Mouse (Mus musculus) kidney, postnatal 0 days (tissue): Measurements from ENCODE around the gene Mymx. TPM values are rescaled to one million over a fixed set of nuclear protein-coding genes. Genes with fewer than 3 reads are reported as not detected.
A peak's percentile ranks its signal among the peaks of the same experiment; 100 is the strongest.

ENCODE experiments used
- ATAC-seq: fragments of 200-750 bp; cut with Nextera tagmentation; replicated peaks from 2 replicates; pipeline ENCODE4 v1.8.0; 2017; ENCODE audit warnings: low read depth, moderate number of reproducible peaks, moderate TSS enrichment, moderate library complexity; ENCODE audit not compliant: low FRiP score
- DNase-seq: peaks from one replicate; pipeline ENCODE4 v3.0.0-alpha.2; 2016; ENCODE audit warnings: low spot score
- H3K27ac ChIP-seq: fragments of 300-500 bp; sonication (generic); 2 replicates; pipeline ENCODE4 v1.5.1; 2014; ENCODE audit warnings: mild to moderate bottlenecking
- H3K27me3 ChIP-seq: fragments of 300-500 bp; sonication (generic); 2 replicates; pipeline ENCODE4 v1.6.1; 2014; ENCODE audit warnings: low read length, mixed read lengths; ENCODE audit not compliant: insufficient read depth
- H3K36me3 ChIP-seq: fragments of 300-500 bp; sonication (generic); 2 replicates; pipeline ENCODE4 v1.6.1; 2014; ENCODE audit warnings: low read length, mixed read lengths; ENCODE audit not compliant: insufficient read depth
- H3K4me1 ChIP-seq: fragments of 300-500 bp; sonication (generic); replicated peaks from 2 replicates; pipeline ENCODE4 v1.6.1; 2014; ENCODE audit warnings: antibody characterized with exemption, low read length, mixed read lengths; ENCODE audit not compliant: insufficient read depth
- H3K4me2 ChIP-seq: fragments of 300-500 bp; sonication (generic); 2 replicates; pipeline ENCODE4 v1.6.1; 2014; ENCODE audit warnings: mild to moderate bottlenecking, low read length, moderate library complexity, mixed read lengths
- H3K4me3 ChIP-seq: fragments of 300-500 bp; sonication (generic); replicated peaks from 2 replicates; pipeline ENCODE4 v1.5.1; 2014; ENCODE audit warnings: low read depth, low read length
- H3K9ac ChIP-seq: fragments of 300-500 bp; sonication (generic); 2 replicates; pipeline ENCODE4 v1.6.1; 2014; ENCODE audit warnings: low read depth, low read length
- H3K9me3 ChIP-seq: fragments of 300-500 bp; sonication (generic); replicated peaks from 2 replicates; pipeline ENCODE4 v1.6.1; 2016; ENCODE audit warnings: low read length, inconsistent platforms, mixed read lengths
- CTCF ChIP-seq: IDR thresholded peaks from 2 replicates; pipeline ENCODE4 v1.5.1; 2016; ENCODE audit warnings: antibody characterized with exemption, low read depth, mild to moderate bottlenecking, moderate library complexity
- WGBS: fragments of 180-500 bp; shearing (Covaris S2); extraction: QIAGEN DNeasy Blood & Tissue Kit; methylation state at CpG from one replicate; pipeline ENCODE4 v1.1.7; 2014; 5-methylcytosine and 5-hydroxymethylcytosine counted together
- polyA plus RNA-seq: library from polyadenylated mRNA; unstranded; fragments of >200 nt; fragmentation: Nextera tagmentation; extraction: Ambion mirVana; gene quantifications from 2 replicates; pipeline ENCODE4 v1.2.1, GENCODE M21; 2015

Gene Mymx
- 16.7 and 18.4 TPM in 2 replicates for polyA plus RNA-seq

DNA sequence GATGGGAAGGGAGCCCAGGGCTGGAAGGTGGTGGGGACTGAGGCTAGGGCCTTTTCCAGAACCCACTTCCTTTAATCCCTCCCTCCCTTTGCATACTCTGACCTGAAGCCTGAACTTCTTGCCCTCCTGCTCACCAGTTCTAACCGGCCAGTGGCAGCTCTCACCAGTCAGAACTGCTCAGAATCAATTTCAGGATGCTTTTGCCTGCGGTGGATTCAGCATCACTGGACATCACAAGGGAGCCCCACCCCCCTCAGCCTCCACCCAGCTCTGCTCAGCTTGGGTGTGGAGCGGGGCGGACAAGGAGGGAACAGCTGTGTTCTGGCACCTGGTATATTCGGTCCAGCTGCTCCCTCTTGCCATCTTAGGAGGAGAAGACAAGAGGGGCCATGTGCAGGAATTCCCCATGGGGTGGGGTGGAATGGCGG lies at the start of gene Mymx:
Gene Mymx, minus strand, starts transcription at position 226 of the 428 bp plus-strand sequence.
- ATAC-seq, result peak; percentile 67
- H3K36me3 ChIP-seq, result no peaks in the 10 kb centered on the region

DNA sequence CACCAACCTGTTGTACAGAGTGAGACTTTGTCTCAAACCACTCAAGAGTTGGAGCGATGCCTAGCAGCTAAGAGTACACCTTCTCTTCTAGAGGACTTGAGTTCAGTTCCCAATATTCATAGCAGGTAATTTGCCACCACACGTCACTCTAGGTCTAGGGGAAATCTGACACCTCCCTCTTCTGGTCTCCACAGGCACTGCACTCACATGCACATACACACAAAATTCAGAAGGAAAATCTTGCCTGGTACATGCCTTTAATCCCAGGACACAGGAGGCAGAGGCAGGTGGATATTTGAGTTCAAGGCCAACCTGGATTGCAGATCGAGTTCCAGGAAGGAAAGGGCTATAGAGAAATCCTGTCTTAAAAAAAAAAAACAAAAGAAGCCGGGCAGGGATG lies 42.3 kb upstream of the Mymx start:
- Histone ChIP-seq H3K4me1 (no peaks in the 10 kb centered on the region), H3K27ac (no peak overlapping the region), H3K9me3 (no peaks in the 10 kb centered on the region), H3K36me3 (no peaks in the 10 kb centered on the region), H3K27me3 (no peaks in the 10 kb centered on the region), H3K9ac (no peak overlapping the region), H3K4me2 (no peak overlapping the region), H3K4me3 (no peak overlapping the region)
- DNase-seq, result no peak
- 86% methylated on average over 4 of the region's 4 CpGs for WGBS
- peak; percentile 29; the same call in 1 of the 2 replicates for TF ChIP-seq CTCF
- no peak for ATAC-seq

More for the DNA sequence above, at the start of gene Mymx:
- WGBS, result 47% methylated on average over 6 of the region's 6 CpGs
- DNase-seq, result no peak
- H3K9ac ChIP-seq, result no peak within 1 kb of the TSS; the same call in 1 of the 2 replicates
- TF ChIP-seq CTCF, result no peak
- peak within 1 kb of the TSS; percentile 67; the same call in 1 of the 2 replicates for H3K27ac ChIP-seq
- no peak within 1 kb of the TSS for H3K4me2 ChIP-seq
- H3K4me3 ChIP-seq, result no peak within 1 kb of the TSS
- no peaks in the 10 kb centered on the region for H3K27me3 ChIP-seq
- H3K4me1 ChIP-seq, result peaks cover 4% of the 10 kb centered on the region; the same call in 1 of the 2 replicates
- no peaks in the 10 kb centered on the region for H3K9me3 ChIP-seq

GRCm38 (mm10) chr17:45642701-45643100 lies 40.8 kb upstream of the Mymx start:
- H3K27me3 ChIP-seq, result no peaks in the 10 kb centered on the region
- no peak overlapping the region for H3K9ac ChIP-seq
- H3K9me3 ChIP-seq, result no peaks in the 10 kb centered on the region
- H3K4me3 ChIP-seq, result no peak overlapping the region
- TF ChIP-seq CTCF, result peak; percentile 95
- ATAC-seq (no peak), DNase-seq (peak; percentile 79)
- H3K4me1 ChIP-seq, result no peaks in the 10 kb centered on the region
- WGBS, result 23% methylated on average over 12 of the region's 12 CpGs
- no peak overlapping the region for H3K27ac ChIP-seq
- no peak overlapping the region for H3K4me2 ChIP-seq
- no peaks in the 10 kb centered on the region for H3K36me3 ChIP-seq

DNA sequence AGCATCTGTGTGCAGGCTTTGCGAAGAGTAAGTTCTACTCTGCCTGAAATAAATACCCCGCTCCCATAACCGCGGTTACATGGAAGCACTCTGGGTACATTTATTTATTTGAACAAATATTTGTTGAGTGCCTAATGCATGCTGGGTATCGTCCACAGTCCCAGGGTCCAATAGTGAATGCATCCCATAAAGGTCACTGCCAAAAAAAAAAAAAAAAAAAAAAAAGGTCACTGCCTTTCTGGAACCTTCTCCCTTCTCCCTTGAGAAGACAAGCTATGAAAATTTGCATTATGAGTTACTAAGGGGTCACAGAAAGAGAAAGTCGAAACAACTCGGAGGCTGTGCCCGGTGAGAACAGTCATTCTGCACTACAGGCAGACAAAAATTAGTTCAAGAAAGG lies 40.1 kb upstream of the Mymx start:
- Histone ChIP-seq H3K4me3 (no peak overlapping the region), H3K27ac (no peak overlapping the region), H3K9ac (no peak overlapping the region), H3K27me3 (no peaks in the 10 kb centered on the region), H3K4me2 (no peak overlapping the region), H3K36me3 (no peaks in the 10 kb centered on the region), H3K4me1 (no peaks in the 10 kb centered on the region), H3K9me3 (no peaks in the 10 kb centered on the region)
- 90% methylated on average over 8 of the region's 8 CpGs for WGBS
- no peak for TF ChIP-seq CTCF
- ATAC-seq, result no peak
- no peak for DNase-seq

- WGBS, result 76% methylated on average over 16 of the region's 16 CpGs
- no peak for DNase-seq
- TF ChIP-seq CTCF, result no peak
- H3K4me1 ChIP-seq, result no peaks in the 10 kb centered on the region
- no peaks in the 10 kb centered on the region for H3K9me3 ChIP-seq
- H3K9ac ChIP-seq, result no peak overlapping the region
- no peaks in the 10 kb centered on the region for H3K27me3 ChIP-seq
- no peak overlapping the region for H3K4me2 ChIP-seq
- H3K27ac ChIP-seq, result no peak overlapping the region
- no peak for ATAC-seq
- no peak overlapping the region for H3K4me3 ChIP-seq
- no peaks in the 10 kb centered on the region for H3K36me3 ChIP-seq
These were observed 36.8 kb upstream of the Mymx start for GRCm38 (mm10) chr17:45638596-45639295.

DNA sequence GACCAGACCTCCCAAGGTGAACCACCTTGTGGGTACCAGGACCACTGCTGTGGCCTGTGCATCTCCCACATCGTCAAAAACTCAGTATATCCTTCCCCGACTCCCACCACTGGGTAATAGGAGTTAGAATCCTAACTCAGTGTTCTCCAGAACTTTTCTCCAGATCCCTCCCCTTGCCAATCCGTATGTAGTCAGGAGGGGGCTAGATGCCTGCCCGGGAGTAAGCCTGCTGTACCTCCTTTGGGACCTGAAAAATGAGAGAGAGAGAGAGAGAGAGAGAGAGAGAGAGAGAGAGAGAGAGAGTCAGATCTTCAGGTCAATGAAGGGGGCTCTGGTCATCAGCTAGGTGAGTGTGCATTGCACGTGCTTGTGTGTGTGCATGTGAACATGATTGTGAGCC lies 32.1 kb upstream of the Mymx start:
- 85% methylated on average over 5 of the region's 5 CpGs for WGBS
- ATAC-seq (no peak), DNase-seq (no peak)
- peaks cover 12% of the 10 kb centered on the region for H3K4me1 ChIP-seq
- no peak overlapping the region for H3K9ac ChIP-seq
- H3K36me3 ChIP-seq, result no peaks in the 10 kb centered on the region
- no peaks in the 10 kb centered on the region for H3K9me3 ChIP-seq
- TF ChIP-seq CTCF, result no peak
- no peak overlapping the region for H3K4me2 ChIP-seq
- no peak overlapping the region for H3K27ac ChIP-seq
- H3K27me3 ChIP-seq, result no peaks in the 10 kb centered on the region
- no peak overlapping the region for H3K4me3 ChIP-seq

GRCm38 (mm10) chr17:45631940-45632339 lies 30.0 kb upstream of the Mymx start:
- no peak overlapping the region for H3K4me3 ChIP-seq
- 62% methylated on average over 6 of the region's 6 CpGs for WGBS
- no peak for ATAC-seq

More at GRCm38 (mm10) chr17:45631940-45632339, 30.0 kb upstream of the Mymx start:
- Histone ChIP-seq H3K9ac (no peak overlapping the region), H3K4me1 (peaks cover 12% of the 10 kb centered on the region), H3K4me2 (no peak overlapping the region), H3K9me3 (no peaks in the 10 kb centered on the region), H3K27me3 (no peaks in the 10 kb centered on the region), H3K27ac (no peak overlapping the region), H3K36me3 (no peaks in the 10 kb centered on the region)
- DNase-seq, result no peak
- no peak for TF ChIP-seq CTCF
